Mouse (Mus musculus) neutrophil, adult 5-6 weeks (primary cell): ENCODE results near the gene Ncf1. TPM values are rescaled to one million over a fixed set of nuclear protein-coding genes. Genes with fewer than 3 reads are reported as not detected.
A peak's percentile ranks its signal among the peaks of the same experiment; 100 is the strongest.

Source experiments
- ATAC-seq: fragments of 151-379, 151-347 bp; 2 replicates; pipeline ENCODE4 v1.8.0; 2017; ENCODE audit warnings: mild to moderate bottlenecking, moderate TSS enrichment; ENCODE audit not compliant: insufficient number of reproducible peaks, poor library complexity, low FRiP score, severe bottlenecking; ENCODE audit errors: extremely low read depth
- total RNA-seq: library from RNA; stranded (forward); fragments of 200-1000 nt; gene quantifications from 2 replicates; pipeline ENCODE4 v1.2.3, GENCODE M21; 2017

Gene Ncf1
- total RNA-seq, 1 experiment from 2014 or later = 448 TPM

- ATAC-seq = peak; percentile 94
Measured at GRCm38 (mm10) chr5:134176169-134176881, 53.1 kb downstream of the Ncf1 start, which contains the start of gene Rcc1l. Rcc1l (minus strand) TSS chr5:134176774.

GRCm38 (mm10) chr5:134175696-134176095 lies 53.7 kb downstream of the Ncf1 start:
- no peak for ATAC-seq

GRCm38 (mm10) chr5:134173206-134173605 lies 56.2 kb downstream of the Ncf1 start:
- no peak for ATAC-seq

GRCm38 (mm10) chr5:134170167-134170566 lies 59.3 kb downstream of the Ncf1 start:
- no peak for ATAC-seq

Other genes with a start within 250 kb of the Ncf1 start
- gene Castor2, start 129.9 kb downstream of the Ncf1 start, total RNA-seq = 1.2 and 2.1 TPM in 2 replicates
- 4.2 and 7.8 TPM in 2 replicates for gene Rcc1l, start 52.9 kb downstream of the Ncf1 start, total RNA-seq
- 9.5 and 13.1 TPM in 2 replicates for gene Gtf2ird2, start 45.6 kb downstream of the Ncf1 start, total RNA-seq
- 36.2 and 37.6 TPM in 2 replicates for gene Gtf2i, start 85.1 kb upstream of the Ncf1 start, total RNA-seq
- not detected in 2 replicates for gene Gtf2ird1, start 227.1 kb upstream of the Ncf1 start, total RNA-seq